Mouse (Mus musculus) megakaryocyte, embryonic 14.5 days (primary cell): Measurements from ENCODE around the gene Mlycd.

Experiments
- FLI1 ChIP-seq: IDR thresholded peaks from 2 replicates; pipeline ENCODE4 v1.6.1; 2012; ENCODE audit warnings: low read length, inconsistent platforms, mixed read lengths
- GATA1 ChIP-seq: IDR thresholded peaks from 3 replicates; pipeline ENCODE4 v1.6.1; 2012; ENCODE audit warnings: mixed read lengths, low read length, inconsistent platforms, borderline replicate concordance

GRCm38 (mm10) chr8:119449627-119450026 lies 54.9 kb downstream of the Mlycd start:
- TF ChIP-seq GATA1 (no peak), FLI1 (no peak)
